Mouse (Mus musculus) lung, postnatal 10 days (tissue): Measurements from ENCODE around the gene Dtnb.

Experiments used
- DNase-seq: peaks from one replicate; pipeline ENCODE4 v3.0.0; 2021

The Dtnb gene

GRCm38 (mm10) chr12:3572581-3573397 lies 608 bp downstream of the Dtnb start:
- DNase-seq = peak; percentile 73

DNA sequence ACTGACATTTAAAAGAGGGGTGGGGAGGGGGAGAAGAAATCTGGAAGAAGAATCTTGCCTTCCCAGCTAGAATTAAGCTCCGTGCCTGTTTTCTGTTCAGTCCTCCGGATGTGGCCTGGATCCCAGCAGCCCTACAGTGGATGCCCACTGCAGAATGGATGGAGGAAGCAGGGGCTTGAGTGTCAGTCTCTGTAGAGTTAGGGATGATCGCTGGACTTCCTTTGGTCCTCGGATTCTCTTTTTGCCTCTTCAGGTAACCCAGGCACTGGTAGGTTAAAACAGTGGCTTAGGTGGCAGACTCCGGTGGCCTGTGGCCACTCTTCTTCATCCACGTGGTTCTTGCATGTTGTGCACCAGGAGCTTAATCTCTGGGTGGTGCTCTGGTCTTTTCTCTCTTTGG lies 1.2 kb downstream of the Dtnb start:
- DNase-seq = no peak

- no peak for DNase-seq
Measured at GRCm38 (mm10) chr12:3574670-3575069, 2.5 kb downstream of the Dtnb start.

GRCm38 (mm10) chr12:3579958-3580530 lies 7.9 kb downstream of the Dtnb start:
- DNase-seq = no peak

GRCm38 (mm10) chr12:3582604-3583003 lies 10.4 kb downstream of the Dtnb start:
- peak; percentile 58 for DNase-seq

DNA sequence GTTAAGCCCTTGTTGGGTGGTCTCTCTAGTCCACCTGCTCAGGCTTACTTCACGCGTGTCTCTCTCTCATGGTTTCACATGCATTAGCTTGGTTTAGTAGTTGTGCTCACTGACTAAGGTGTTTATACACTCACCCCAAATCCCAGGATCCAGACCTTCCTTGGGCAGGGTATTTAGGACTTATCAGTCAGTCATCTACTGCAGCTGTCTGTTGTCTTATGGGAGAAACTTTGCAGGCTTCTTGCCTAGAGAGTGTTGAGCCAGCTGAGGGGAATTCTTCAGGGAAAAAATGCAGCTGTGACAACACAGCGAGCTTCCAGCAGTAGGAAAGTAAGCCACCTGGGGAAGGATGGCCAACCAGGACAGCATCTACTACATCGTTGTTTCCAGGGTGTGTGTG lies 13.3 kb downstream of the Dtnb start:
- no peak for DNase-seq

GRCm38 (mm10) chr12:3587010-3587409 lies 14.8 kb downstream of the Dtnb start:
- DNase-seq = no peak

- DNase-seq = no peak
Measured at GRCm38 (mm10) chr12:3590039-3590438, 17.9 kb downstream of the Dtnb start.

- DNase-seq = no peak
Measured at GRCm38 (mm10) chr12:3591595-3591994, 19.4 kb downstream of the Dtnb start.

- no peak for DNase-seq
Measured at GRCm38 (mm10) chr12:3602786-3603185, 30.6 kb downstream of the Dtnb start.

DNA sequence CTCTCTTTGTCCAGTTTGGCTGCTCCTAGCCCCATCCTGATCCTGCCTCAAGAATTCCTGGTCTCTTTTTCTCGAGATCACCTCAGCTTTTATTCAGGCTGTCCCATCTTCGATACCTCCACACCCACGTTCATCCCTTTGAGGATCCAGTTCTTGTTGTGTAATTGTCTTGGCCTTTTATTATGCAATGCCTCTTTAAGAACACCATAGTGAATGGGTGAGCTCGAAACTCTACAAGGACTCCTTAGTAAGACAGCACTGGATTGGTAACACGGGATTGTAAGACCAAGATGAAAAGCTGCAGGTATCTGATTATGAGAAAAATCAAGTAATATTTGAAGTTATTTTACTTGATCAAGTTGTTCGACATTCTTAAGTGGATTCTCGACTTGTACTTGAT lies 34.0 kb downstream of the Dtnb start:
- no peak for DNase-seq

DNA sequence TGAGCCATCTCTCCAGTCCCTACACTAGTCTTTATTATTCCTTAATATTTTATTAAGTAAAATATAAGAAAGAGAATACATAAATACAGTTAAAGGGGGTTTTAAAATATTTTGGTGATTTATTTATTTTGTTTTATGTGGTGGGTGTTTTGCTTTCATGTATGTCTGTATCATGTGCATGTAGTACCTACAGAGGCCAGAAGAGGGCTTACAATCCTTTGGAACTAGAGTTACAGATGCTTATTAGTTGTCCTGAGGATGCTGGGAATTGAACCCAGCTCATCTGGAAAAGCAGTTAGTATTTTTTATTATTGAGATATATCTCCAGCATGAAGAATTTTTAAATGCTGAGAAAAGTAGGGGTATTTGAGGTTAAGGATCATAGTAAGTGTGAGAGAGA lies 37.6 kb downstream of the Dtnb start:
- peak; percentile 14 for DNase-seq

- DNase-seq = no peak
Measured at GRCm38 (mm10) chr12:3611871-3612270, 39.7 kb downstream of the Dtnb start.

GRCm38 (mm10) chr12:3615041-3615440 lies 42.9 kb downstream of the Dtnb start:
- no peak for DNase-seq

- DNase-seq = no peak
Measured at GRCm38 (mm10) chr12:3618144-3619020, 46.2 kb downstream of the Dtnb start.

DNA sequence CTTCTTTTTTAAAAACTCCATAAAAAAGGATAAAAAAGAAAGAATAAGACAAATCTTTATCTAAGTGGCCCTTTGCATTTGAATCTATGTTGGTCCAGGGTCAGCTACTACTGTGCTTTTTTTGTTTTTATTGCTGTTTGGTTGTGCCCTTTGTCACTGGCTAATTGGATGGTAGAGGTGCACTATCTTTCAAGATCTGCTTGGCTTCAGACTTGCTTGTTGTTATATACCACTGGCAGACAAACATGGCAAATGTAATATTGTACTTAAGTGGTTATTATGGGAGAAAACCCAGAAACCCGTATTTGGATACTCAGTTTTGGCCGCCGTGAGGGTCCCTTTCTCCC lies 46.8 kb downstream of the Dtnb start:
- DNase-seq = no peak

GRCm38 (mm10) chr12:3626880-3627279 lies 54.7 kb downstream of the Dtnb start:
- DNase-seq = no peak

DNA sequence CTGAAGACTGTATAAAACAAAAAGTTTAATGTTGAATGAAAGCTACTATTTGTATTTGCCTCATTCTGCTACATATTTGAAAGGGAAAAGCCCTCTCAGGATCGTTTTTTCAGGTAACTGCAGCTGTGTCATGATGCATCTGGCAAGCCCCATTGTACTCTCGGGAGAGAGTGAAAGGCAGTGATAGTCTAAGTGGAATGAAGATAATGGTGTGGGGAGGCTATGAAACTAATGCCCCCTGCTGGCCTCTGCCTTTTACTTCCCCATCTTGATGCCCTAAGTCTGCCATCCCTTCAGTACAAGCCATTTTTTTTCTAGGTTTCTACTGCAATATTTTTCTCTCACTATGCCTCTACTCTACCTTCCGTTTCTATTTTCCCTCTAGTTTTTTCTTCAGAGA lies 69.8 kb downstream of the Dtnb start:
- peak; percentile 28 for DNase-seq

- no peak for DNase-seq
Measured at GRCm38 (mm10) chr12:3656799-3657198, 84.6 kb downstream of the Dtnb start.

DNA sequence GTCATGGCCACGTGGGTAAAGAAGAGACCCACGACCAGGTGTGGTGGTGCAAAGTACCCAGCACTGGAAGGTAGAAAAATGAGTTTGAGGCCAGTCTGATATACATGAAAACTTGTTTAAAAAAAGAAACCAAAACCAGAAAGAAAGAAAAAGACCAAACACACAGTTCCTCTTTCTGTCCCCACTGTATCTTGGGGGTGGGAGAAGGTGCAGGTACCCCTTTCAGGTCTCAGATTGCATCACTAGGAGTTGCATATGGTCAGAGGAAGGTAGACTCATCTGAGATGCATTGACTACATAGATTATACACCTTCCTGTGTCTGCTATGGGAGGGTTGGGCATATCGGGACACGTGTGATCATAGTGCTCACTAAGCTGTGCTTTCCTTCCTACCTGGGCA lies 85.1 kb downstream of the Dtnb start:
- DNase-seq = no peak

DNA sequence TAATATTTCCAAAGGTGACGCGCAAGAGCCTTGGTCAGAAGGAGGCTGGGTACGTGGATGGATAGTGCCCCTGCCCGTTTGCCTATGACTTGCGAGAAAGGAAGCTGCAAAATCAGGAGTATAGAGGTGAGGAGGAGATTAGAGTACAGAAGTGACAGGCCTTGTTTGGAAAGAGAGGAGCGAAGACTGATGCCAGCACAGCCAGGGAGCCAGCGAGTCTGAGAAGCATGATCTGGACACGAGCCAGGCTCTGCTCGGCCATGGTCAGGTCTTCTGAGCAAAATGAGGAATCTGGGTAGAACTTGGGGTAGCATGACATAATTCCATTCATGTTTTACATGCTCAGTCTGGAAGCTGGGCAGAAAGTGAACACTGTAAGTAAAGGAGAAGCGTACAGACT lies 85.6 kb downstream of the Dtnb start:
- DNase-seq = no peak

- DNase-seq = no peak
Measured at GRCm38 (mm10) chr12:3659554-3660311, 87.6 kb downstream of the Dtnb start.

GRCm38 (mm10) chr12:3660985-3661635 lies 88.9 kb downstream of the Dtnb start:
- peak; percentile 57 for DNase-seq
